ENCODE assay signal across 20 mouse cellular contexts in genomic region chr8:122101816-122102215, GRCm38 (mm10).
DNase-seq lines count a peak whose midpoint lies in the region; ATAC-seq and TF ChIP-seq lines count a peak whose summit lies in the region.
"Had no signal": no experiment of that assay in that cellular context is flagged by ENCODE, and none has a peak within 500 bp of the region (broad histone marks: within the 10 kb centered on the region; RNA-seq: fewer than 3 reads in every experiment).

No protein-coding gene starts in this region.

- no peak overlapping the region for H3K9ac ChIP-seq in hindbrain, embryonic 13.5 days
- H3K9ac ChIP-seq: forebrain, embryonic 12.5 days had no signal

- H3K27ac ChIP-seq in hindbrain, embryonic 10.5 days = peak overlapping the region; percentile 41
- no peak overlapping the region for H3K27ac ChIP-seq in hindbrain, embryonic 13.5 days
- peak overlapping the region; percentile 71 for H3K27ac ChIP-seq in embryonic fibroblast, embryonic 13.5 days (ENCODE audit: insufficient read depth, low read length)
- H3K27ac ChIP-seq: forebrain, embryonic 12.5 days had no signal

- WGBS in hindbrain, embryonic 10.5 days = 58% methylated on average over 5 of the region's 5 CpGs
- 53% methylated on average over 5 of the region's 5 CpGs for WGBS in hindbrain, embryonic 13.5 days

- no peak overlapping the region for H3K4me3 ChIP-seq in hindbrain, embryonic 10.5 days
- H3K4me3 ChIP-seq in hindbrain, embryonic 13.5 days = no peak overlapping the region
- H3K4me3 ChIP-seq in embryonic fibroblast, embryonic 13.5 days (ENCODE audit: insufficient read depth, low read length) = no peak overlapping the region
- H3K4me3 ChIP-seq: forebrain, embryonic 12.5 days; megakaryocyte, embryonic 14.5 days had no signal

- H3K36me3 ChIP-seq in hindbrain, embryonic 10.5 days = no peaks in the 10 kb centered on the region
- H3K36me3 ChIP-seq in hindbrain, embryonic 13.5 days = no peaks in the 10 kb centered on the region
- H3K36me3 ChIP-seq: forebrain, embryonic 12.5 days had no signal

- no peaks in the 10 kb centered on the region for H3K9me3 ChIP-seq in hindbrain, embryonic 10.5 days
- H3K9me3 ChIP-seq in hindbrain, embryonic 13.5 days = no peaks in the 10 kb centered on the region
- H3K9me3 ChIP-seq: forebrain, embryonic 12.5 days had no signal

- no peak for TF ChIP-seq CTCF in embryonic fibroblast, embryonic 13.5 days (IDR thresholded peaks at IDR 0.05; ENCODE audit: borderline replicate concordance, insufficient read depth, low read length)

- H3K4me2 ChIP-seq in hindbrain, embryonic 13.5 days = no peak overlapping the region
- H3K4me2 ChIP-seq: forebrain, embryonic 12.5 days; liver, embryonic 11.5 days had no signal

- ATAC-seq in hindbrain, embryonic 13.5 days (ENCODE audit: low FRiP score) = no peak
- ATAC-seq: inflammation-experienced regulatory T-cells, adult 6 months had no signal

- no peak for DNase-seq in hindbrain, embryonic 10.5 days (ENCODE audit: low spot score)
- peak; percentile 43 for DNase-seq in MN1 (ENCODE audit: low spot score)
- peak; percentile 28 for DNase-seq in NIH3T3 (ENCODE audit: low read depth)
- DNase-seq in testis, postnatal 10 days (ENCODE audit: low spot score) = no peak
- no peak for DNase-seq in right cerebral cortex, postnatal 14 days
- no peak for DNase-seq in gastrocnemius, postnatal 10 days
- DNase-seq: adrenal gland, postnatal 36 days; cerebellum, adult 18-20 months; cerebellum, postnatal 36 days; heart, adult 18-20 months; kidney, postnatal 10 days; layer of hippocampus, postnatal 36 days; lung, adult 18-20 months; thymus, adult 18-20 months had no signal

- H3K27me3 ChIP-seq in hindbrain, embryonic 10.5 days (ENCODE audit: insufficient read depth, poor library complexity, severe bottlenecking) = 0 out of 2 replicates have a peak, but pooled peaks cover 5% of the 10 kb centered on the region
- H3K27me3 ChIP-seq in hindbrain, embryonic 13.5 days = no peaks in the 10 kb centered on the region
- H3K27me3 ChIP-seq: forebrain, embryonic 12.5 days had no signal

- peaks cover 35% of the 10 kb centered on the region for H3K4me1 ChIP-seq in hindbrain, embryonic 10.5 days (replicated peaks)
- peaks cover 37% of the 10 kb centered on the region for H3K4me1 ChIP-seq in hindbrain, embryonic 13.5 days (replicated peaks)
- peaks cover 15% of the 10 kb centered on the region for H3K4me1 ChIP-seq in embryonic fibroblast, embryonic 13.5 days (ENCODE audit: control insufficient read depth, insufficient read depth, low read length)

- no peak for TF ChIP-seq POLR2A in embryonic fibroblast, embryonic 13.5 days (IDR thresholded peaks at IDR 0.05; ENCODE audit: low read depth, low read length)

Comparison
In these comparisons a context has a peak if more than half of its experiments do, and no peak if none do; other contexts are left out.
1. DNase-seq: peak in MN1 (single experiment) and NIH3T3 (single experiment); none in hindbrain, embryonic 10.5 days (single experiment), testis, postnatal 10 days (single experiment), right cerebral cortex, postnatal 14 days (single experiment) and gastrocnemius, postnatal 10 days (single experiment).